Mouse (Mus musculus) embryo, embryonic 10 days (tissue): ENCODE data around the gene Casz1.

Experiments used
- DNase-seq: peaks from one replicate; pipeline ENCODE4 v3.0.0-alpha.2; 2015; ENCODE audit warnings: low spot score

Gene Casz1

DNA sequence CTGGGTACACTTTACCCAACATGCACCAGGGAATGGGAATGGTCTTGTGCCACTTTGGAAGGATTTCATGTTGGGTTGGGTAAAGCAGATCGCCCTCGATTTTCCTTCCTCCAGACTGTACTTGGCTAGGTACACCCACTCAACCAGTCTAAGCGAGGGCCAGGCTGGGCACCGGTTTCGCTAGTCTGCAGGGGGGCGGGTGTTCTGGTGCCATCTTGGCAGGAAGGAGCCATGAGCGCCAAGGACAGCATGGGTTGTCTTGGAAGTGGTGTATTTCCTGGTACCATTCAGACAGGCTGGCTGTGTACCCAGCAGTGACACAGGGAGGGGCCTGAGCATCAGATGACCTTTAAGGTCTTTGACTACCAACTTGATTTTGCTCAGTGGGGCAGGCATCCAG lies 101.1 kb downstream of the Casz1 start:
- DNase-seq = no peak

DNA sequence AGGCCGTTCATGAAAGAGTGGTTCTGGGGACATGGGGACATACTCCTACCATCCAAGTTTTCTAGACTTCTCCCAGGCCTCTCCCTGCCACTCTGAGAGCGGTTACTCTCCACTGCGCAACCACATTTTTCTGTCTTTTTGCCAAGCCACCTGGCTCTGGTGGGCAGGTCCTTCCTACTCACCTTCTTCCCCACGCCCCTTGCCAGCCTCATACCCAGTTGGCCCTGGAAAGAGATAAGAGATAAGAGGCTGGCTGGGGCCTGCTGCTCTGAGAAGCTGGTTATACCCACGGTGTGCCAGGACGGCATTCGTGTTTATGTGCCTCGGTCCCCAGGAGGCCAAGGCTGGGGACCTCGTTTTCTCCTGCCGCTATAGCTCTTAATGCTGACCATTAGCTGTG lies 102.6 kb downstream of the Casz1 start:
- no peak for DNase-seq

DNA sequence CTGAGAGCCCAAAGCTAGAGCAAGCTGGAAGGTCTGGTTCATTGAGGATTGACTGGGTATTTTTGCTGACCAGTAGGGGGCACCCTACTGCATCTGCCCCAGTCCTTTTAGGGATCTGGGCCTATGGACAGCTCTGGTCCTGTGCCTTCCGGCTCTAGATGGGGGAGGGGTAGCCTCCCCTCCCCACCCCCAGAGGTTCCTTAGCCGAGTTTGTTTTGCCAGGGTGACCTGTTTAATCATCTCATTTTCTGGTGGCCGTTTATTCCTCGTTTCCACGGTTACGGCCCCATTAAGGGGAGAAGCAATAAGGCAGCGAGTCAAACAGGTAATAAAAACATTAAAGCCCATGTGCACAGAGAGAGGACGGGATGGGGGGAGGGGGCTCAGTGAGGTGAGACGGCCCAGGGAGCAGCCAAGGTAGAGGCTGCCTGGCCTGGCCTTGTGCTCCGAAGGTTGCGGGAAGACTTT lies 104.0 kb downstream of the Casz1 start:
- DNase-seq = no peak

DNA sequence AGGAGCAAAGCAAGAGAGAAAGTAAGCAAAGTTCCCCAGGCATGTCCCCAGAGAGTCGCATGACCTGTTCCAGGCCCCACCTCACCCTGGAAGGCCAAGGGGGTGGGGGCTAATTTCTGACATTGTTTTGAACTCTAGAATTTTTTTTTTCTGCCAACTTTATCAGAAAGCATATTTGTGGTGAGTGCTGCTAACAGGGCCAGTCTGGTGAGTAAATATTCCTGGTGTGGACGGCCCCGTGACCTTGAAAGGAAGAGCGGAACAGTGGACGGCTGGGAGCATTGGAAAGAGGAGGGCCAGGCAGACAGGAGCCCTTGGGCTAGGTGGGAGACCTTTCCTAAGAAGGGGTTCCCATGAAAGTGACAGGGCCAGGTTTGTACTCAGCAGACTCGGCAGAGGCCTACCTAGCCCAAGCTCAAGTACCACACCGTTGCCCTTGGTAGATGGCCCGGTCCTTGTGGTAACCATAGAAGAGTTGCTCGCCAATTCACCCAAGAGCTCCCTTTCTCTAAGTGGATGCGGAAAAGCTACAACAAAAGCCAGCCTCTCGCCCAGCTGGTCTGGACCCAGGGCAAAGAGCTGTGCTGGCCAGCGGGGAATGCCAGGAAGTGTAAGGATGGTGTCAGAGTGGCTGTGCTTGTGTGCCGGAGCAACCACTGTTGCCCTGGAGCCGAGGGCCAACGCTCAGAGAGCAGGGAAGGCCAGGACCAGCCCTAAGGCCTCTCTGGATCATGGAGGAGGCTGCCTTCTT lies 104.7 kb downstream of the Casz1 start:
- no peak for DNase-seq

DNA sequence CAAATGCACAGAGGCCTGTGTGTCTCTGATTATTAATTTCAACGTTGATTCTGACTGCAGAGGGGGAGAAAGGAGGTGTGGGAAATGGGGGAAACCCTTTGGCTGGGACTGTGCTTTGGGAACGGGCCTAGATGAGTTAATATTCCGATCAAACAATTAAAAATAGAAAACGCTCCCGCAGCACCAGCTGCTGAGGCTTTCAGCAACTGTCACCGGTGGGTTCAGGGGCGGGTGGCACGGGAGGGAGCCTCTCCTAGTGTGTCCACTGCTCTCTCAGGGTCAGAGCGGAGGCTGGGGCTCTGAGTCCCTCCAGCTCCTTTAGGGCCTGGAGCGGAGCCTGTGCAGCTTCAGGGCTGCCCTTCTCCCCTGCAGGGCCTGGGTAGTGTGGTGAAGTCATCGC lies 105.3 kb downstream of the Casz1 start:
- DNase-seq = no peak

DNA sequence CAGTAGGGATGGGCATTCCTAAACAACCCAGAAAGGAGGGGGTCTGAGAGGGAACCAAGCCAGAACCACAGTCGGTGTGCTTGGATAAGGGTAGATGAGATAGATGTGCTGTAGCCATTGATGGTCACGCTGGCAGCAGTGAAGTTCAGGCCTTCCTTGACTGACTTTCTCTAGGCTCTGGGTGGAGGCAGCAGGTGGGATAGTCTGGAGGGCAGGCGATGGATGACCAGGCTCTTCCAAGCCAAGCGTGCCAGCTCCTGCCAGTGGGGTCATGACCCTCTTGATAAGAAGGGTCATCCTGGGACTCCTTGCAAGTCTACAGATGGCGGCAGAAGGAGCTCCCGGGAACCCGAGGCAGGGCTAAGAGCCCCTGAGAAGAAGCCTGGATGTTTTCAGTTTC lies 107.9 kb downstream of the Casz1 start:
- DNase-seq = no peak

DNA sequence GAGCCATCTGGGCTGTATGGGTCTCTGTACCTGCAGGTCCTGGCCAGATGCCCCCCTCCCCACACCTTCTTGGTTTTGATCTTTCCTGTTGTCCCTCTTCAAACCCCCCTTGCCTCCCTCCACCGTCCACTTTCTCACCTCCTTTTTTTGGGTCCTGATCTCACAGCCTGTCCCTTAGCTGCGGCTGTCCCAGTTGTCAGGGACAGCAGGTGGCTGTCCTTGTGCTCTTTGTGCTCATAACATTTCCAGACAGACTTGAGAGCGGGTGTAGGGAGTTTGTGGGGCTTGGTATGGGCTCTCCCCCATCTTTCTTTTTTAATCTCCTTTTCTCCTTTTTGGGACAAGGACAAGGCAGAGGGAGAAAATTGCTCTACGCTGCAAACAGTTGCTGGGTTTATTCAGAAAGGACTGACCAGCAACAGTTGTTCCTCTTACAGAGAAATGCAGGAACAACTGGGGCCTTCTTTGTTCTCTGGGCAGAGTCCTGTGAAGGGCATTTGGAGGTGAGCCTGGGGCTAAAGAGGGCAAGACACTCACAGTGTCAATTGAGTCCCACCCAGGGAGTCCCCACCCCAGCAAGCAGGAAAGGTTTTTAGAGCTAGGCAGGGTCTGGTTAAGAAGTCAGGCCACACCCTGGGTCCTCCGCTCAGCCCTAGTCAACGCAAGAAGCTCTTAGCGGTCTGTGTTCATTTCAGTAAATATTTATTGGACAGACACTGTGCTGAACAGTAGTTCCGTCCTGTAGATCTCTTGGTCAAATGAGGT lies 108.8 kb downstream of the Casz1 start:
- no peak for DNase-seq

DNA sequence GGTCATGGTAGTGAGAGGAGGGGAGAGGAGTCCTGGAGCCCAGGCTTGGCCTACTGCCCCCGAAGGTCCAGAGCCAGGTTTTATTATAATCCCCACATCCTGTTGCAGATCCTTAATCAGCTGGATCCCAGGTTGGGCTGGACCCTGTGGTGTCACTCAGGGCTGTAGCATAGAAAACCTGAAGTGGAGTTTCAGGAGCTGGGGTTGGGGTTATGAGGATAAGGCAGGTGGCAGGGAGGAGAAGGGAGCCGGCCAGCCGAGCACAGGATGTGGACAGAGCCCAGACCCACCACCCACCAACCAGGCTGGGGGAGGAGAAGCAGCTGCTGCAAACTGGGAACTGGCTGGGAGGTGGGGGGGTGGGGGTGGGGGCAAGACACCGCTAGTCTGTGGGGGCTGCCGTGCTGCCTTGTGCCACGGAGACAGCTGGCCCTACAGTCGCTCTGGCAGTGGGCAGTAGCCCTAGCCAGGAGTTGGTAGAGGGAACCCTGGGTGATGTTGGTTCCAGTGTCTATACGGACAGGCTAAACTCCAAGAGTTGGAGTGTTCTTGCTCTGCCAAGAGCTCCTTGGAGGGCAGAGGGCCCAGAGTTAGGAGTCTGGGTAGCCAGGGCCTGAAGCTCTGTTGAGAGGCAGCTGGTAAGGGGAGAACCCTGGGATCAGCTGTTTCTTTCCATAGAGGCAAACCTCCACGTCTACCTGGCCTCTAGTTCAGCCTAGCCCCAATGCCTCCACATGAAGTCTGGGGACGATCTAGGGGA lies 110.8 kb downstream of the Casz1 start:
- peak; percentile 86 for DNase-seq

DNA sequence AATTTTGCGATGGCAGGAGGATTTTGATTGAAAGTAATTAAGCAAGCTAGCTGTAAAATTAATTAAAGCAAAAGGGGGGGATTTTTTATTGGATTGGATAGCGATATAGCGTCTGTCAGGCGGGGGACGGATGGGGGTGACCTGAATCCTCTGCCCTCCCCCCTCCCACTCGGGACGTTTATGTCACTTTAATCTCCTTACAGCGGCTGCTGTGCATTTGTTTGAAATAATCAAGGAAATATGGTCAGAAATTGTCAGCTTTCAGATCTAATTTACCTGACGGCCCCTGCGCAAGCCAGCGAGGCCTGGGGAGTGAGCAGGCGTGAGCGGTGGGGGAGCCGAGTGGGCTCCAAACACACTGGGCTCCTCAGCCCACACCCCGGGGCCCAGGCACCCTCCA lies 111.6 kb downstream of the Casz1 start:
- DNase-seq = no peak

DNA sequence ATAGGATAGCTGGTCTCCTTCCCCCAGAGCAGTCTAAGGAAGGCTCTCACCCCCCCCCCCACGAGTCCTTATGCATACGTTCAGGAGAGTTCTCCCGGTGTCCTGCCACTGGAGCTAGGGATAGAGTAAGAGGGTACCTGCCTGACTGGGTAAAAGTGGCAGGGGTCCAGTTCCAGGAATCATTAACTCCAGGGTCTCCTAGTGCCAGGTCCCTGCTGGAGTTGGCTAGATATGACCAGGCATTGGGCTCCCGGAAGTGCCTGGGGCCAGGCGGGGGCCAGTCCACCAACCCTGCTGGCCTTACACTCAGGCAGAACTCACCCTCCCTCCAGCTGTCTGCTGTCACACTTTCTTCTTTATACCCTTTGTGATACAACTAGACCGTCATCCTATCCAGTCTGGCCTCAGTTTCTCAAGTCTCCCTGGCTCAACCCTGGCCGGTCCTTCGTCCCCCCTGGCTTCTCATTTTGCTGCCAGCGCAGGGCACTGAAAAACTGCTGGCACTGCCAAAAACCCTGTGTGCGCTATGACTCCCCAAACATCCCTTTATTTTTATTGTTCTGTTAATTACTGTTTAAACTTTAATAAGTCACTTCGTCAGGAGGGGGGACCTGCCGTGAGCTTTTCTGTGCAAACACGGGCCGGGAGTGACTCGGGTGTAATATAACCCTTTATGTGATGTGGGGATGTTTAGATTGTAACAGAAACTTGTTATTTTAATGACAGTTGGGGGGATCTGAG lies 114.6 kb downstream of the Casz1 start:
- no peak for DNase-seq

DNA sequence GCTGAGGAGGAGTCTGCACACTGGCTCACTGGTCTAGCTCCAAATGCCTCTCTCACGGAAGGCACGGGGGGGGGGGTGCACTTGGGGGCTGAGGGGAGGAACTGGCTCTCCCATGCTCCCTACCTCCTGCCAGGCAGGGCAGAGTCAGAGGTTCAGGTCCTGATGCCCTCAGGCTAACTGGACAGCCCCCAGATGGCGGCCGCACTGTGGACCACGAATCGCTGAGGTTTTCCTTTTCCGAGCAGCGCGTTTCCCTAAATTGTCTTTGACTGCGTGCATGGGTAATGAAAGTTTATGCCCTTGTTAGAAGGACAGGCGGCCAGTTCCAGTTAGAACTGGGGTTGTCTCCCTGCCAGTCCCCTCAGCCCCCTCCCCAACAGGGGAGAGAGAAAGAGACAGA lies 116.4 kb downstream of the Casz1 start:
- DNase-seq = no peak

DNA sequence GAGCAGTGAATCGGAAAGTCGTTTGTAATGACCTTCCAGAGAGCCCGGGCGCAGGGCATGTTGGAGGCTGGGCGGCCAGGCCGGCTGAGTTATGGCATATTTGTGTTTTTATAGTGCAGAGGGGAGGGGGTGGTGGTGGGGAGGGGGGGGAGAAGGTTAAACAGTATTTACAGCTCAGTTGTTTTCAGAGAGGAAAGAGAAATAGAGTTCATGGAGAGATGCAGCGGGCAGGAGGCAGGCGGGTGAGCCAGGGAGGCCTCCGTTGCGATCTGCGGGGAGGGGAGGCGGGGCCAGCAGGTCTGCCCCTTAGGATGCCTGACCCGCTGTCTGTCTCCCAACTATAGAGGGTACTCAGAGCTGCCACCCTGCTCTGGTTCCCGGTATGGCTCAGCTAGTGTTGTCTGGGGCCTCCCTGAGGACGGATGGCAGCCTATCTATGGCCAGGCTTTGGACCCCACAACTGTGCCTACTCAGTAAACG lies 118.0 kb downstream of the Casz1 start:
- DNase-seq = no peak

DNA sequence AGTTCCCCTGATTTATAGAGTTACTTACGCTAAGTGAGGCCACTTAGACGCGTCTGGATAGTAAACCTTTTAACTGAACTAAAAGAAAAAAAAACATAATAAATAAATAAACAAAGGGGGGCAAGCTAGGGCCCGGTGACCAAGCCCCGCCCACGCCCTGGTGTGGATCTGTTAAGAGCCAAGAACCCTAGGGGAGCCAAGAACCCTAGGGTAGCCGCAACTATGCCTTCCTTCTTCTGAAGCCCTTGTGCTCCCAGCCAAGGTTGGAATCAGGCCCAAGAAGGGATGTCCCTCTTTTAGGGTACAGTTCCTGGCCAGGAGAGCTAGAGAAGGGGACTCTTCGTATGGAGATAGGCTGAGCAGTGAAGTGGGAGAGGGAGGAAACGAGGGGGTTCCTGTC lies 119.2 kb downstream of the Casz1 start:
- DNase-seq = no peak

DNA sequence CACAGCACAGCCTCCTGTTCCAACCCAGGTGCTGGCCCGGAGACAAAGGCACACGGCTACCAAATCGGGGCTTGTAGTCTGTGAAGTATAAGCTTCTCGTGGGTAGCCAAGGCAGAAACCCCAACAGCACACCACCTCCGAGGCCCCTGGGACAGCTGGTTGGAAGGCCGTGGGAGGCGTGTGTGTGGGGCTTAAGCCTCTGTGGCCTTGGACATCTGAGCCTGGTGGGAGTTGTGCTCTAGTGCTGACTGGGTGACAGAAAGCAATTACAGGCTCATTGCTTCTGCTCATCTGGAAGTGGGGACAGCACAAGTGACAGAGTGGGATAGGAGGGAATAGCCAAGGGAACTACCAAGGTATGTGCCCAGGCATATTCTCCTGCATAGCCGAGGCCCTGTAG lies 119.7 kb downstream of the Casz1 start:
- no peak for DNase-seq

DNA sequence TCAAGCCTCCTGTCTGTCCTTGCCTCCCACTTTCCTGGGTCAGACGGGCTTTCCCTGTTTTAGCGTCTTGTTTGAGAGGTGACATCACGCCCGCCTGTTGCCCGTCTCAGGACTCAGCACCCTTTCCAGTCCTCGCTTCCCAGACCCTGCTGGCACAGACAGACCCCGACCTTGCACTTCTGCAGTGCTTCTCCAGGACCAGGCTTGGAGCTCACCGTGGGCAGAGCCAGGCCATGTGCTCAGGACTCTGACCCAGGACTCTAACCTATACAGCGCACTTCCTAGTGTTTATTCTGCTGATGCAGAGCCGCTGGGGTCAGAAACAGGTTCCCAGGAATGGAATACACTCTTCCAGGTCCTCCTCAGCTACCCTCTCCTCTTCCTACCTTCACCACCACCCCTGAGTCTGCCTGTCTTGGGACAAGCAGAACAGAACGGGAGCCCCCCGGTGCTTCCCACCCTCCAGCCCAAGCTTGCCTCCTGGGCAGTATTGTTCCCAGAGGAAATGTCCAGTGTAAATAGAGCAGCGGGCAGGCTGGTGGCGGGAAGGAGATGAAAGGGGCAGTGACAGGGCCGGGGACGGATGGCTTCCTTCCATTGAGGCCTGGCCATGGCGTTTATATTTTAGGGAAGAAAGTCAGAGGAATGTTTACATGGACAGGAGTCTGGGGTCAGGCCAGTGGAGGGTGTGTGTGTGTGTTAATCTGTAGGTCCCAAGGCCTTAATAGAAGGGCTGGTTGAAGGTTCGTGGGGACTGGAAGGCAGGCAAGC lies 121.5 kb downstream of the Casz1 start:
- peak; percentile 62 for DNase-seq

DNA sequence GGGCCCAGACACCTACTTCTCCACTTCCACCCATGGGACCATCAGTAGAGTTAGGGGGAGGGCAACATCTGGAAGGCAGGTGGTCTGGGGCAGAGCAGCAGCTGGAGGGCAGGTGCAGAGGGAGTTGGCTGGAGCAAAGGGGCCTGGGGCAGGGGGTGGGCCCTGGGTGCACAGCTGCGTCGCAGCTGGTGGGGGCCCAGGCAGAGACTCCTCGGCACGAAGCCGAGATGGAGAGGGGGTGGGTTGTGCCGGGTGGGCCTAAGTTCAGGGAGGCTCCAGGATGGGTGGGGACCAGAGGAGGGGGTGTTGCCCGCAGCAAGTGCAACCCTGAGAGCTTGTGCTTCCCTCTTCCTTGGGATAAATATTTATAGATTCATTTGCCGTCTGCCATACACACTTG lies 122.2 kb downstream of the Casz1 start:
- DNase-seq = no peak

DNA sequence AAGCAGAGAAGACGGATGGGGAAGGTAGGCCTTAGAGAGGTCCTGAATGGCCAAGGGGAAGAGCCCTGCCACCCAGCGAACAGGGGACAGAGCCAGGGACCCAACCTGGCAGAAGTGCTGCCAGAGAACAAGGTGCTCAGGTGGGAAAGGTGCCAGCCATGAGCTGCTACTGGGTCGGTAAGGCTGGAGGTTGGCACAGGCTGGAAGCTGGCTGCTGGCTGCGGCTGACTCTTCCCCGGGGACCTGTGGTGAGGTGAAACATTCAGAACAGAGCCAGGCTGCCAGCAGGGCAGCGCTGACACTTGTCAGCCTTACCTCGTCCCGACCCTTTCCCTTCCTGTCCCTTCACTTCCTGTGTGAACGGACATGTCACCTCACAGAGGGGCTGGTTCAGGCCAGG lies 124.1 kb downstream of the Casz1 start:
- no peak for DNase-seq

DNA sequence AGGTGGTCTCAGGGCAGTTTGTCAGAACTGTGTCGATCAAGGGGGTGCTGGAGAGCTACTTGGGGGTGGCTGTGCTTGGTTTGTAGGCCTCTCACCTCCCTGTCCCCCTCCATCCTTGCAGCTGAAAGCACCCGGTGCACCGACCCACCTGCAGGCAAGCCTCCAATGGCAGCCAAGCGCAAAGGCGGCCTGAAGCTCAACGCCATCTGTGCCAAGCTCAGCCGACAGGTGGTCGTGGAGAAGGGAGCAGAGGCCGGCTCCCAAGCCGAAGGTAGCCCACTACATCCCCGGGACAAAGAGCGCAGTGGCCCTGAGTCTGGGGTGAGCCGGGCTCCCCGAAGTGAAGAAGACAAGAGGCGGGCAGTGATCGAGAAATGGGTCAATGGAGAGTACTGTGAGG lies 124.6 kb downstream of the Casz1 start:
- no peak for DNase-seq

DNA sequence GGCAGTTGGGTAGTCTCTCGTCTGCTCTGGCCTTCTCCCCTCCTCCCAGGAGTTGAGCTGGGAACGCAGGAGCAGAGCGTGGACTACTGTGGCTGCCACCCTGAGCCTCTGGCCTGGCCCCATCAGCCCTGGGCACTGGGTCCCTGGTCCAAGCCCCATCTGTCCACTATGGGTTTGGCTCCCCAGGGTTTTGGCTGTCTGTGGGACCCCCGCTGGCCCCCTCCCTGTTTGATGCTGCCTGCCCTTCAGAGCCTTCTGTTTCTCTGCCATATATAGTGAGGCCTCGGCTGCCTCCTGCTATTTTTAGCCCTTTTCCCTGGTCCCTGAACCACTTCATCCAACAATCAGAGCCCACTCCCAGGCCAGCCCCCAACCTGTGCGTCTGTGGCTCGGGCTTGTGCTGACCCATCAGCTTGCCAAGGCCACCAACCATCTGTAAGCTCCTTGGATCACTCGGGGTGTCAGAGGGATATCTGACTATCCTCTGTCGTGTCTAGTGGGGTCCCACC lies 126.5 kb downstream of the Casz1 start:
- DNase-seq = no peak

DNA sequence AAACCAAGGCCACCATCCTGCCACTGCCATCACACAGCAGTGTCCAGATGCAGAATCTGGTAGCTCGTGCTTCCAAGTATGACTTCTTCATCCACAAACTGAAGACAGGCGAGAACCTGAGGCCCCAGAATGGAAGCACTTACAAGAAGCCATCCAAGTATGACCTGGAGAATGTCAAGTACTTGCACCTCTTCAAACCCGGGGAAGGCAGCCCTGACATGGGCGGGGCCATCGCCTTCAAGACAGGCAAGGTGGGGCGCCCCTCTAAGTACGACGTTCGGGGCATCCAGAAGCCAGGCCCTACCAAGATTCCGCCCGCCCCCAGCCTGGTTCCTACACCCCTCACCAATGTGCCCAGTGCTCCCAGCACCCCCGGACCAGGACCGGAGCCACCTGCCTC lies 128.9 kb downstream of the Casz1 start:
- no peak for DNase-seq

DNA sequence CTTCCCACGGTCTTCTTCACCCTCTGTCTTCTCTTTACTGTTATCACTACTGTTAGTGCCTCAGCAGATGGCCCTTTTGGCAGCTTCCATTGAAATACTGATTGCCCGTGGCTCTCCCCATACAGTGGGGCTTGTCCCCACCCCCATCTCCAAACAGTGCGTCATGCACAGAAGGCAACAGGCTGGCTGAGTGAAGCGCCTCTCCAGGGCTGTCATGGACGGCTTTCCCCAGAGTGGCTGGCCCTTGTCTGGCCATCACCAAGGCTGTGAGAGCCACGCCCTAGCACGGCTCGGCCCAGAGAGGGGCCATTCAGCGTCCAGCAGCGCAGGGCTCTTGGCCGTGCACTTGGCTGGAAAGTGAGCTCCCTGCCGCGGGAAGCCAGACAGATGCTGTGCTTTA lies 131.0 kb downstream of the Casz1 start:
- DNase-seq = no peak
